Mouse (Mus musculus) intestine, embryonic 14.5 days (tissue): ENCODE measurements around the gene Zfp365. TPM values are rescaled to one million over a fixed set of nuclear protein-coding genes. Genes with fewer than 3 reads are reported as not detected.
A peak's percentile ranks its signal among the peaks of the same experiment; 100 is the strongest.

Source experiments
- ATAC-seq: fragments of 200-750 bp; cut with Nextera tagmentation; replicated peaks from 2 replicates; pipeline ENCODE4 v1.8.0; 2017; ENCODE audit warnings: low read depth, moderate number of reproducible peaks, moderate TSS enrichment, moderate library complexity; ENCODE audit not compliant: low FRiP score, low TSS enrichment
- DNase-seq: peaks from one replicate; pipeline ENCODE4 v3.0.0-alpha.2; 2018; ENCODE audit warnings: low spot score
- H3K27ac ChIP-seq: fragments of 300-500 bp; sonication (generic); 2 replicates; pipeline ENCODE4 v1.5.1; 2014; ENCODE audit warnings: low read depth, mild to moderate bottlenecking, control low read depth
- H3K27me3 ChIP-seq: fragments of 300-500 bp; sonication (generic); replicated peaks from 2 replicates; pipeline ENCODE4 v1.6.1; 2014; ENCODE audit warnings: low read length, control low read depth; ENCODE audit not compliant: control insufficient read depth, insufficient read depth
- H3K36me3 ChIP-seq: fragments of 300-500 bp; sonication (generic); 2 replicates; pipeline ENCODE4 v1.6.1; 2014; ENCODE audit warnings: low read length, control low read depth; ENCODE audit not compliant: control insufficient read depth, insufficient read depth
- H3K4me1 ChIP-seq: fragments of 300-500 bp; sonication (generic); replicated peaks from 2 replicates; pipeline ENCODE4 v1.6.1; 2014; ENCODE audit warnings: low read length, control low read depth, mixed read lengths; ENCODE audit not compliant: control insufficient read depth, insufficient read depth
- H3K4me2 ChIP-seq: fragments of 300-500 bp; sonication (generic); 2 replicates; pipeline ENCODE4 v1.6.1; 2014; ENCODE audit warnings: low read length
- H3K4me3 ChIP-seq: fragments of 300-500 bp; sonication (generic); 2 replicates; pipeline ENCODE4 v1.5.1; 2014; ENCODE audit warnings: low read depth, low read length, control low read depth, mixed read lengths
- H3K9ac ChIP-seq: fragments of 300-500 bp; sonication (generic); 2 replicates; pipeline ENCODE4 v1.6.1; 2014; ENCODE audit warnings: mild to moderate bottlenecking, low read length
- H3K9me3 ChIP-seq: fragments of 300-500 bp; sonication (generic); 2 replicates; pipeline ENCODE4 v1.6.1; 2016; ENCODE audit warnings: low read length, control low read depth; ENCODE audit not compliant: control insufficient read depth
- WGBS: fragments of 180-500 bp; shearing (Covaris S2); extraction: QIAGEN DNeasy Blood & Tissue Kit; methylation state at CpG from one replicate; pipeline ENCODE4 v1.1.7; 2014; 5-methylcytosine and 5-hydroxymethylcytosine counted together
- polyA plus RNA-seq: library from polyadenylated mRNA; unstranded; fragments of >200 nt; fragmentation: Nextera tagmentation; extraction: Ambion mirVana; gene quantifications from 2 replicates; pipeline ENCODE4 v1.2.1, GENCODE M21; 2014

Gene Zfp365
- polyA plus RNA-seq, 1 experiment from 2014 or later, result 1.5 TPM

DNA sequence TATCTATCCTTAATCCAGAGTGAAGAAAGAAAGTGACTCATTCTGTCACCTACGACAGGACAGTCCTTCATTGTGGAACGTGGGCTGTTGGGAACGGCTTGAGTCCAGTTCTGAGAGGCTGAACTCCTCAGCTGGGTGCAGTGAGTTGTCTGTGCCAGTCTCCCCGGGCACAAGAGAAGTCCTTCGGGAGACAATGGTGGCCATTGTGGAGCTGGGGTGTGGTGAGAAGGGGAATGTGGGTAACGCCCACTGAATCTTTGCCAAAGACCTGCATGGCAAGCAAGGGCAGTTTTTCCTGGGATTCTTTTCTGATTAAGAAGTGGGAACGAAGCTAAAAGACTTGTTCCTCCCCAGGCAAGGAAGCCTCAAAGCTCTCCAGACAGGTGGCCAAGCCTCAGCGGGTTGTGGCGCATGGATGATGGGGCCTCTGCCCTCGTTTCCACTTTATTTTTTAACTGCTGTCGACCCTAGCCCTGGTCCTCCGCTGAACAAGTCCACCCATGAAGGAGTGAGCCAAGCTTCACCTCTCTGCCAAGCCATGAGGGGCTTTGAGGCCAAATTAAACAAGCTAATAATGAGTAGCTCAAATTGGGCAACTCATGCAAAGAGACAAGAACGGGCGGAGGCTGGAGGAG is 66.3 kb downstream of the Zfp365 start:
- Histone ChIP-seq H3K4me1 (no peaks in the 10 kb centered on the region), H3K27ac (no peak overlapping the region), H3K36me3 (no peaks in the 10 kb centered on the region), H3K4me3 (no peak overlapping the region), H3K9ac (no peak overlapping the region), H3K9me3 (no peaks in the 10 kb centered on the region), H3K27me3 (no peaks in the 10 kb centered on the region), H3K4me2 (no peak overlapping the region)
- DNase-seq (peak; percentile 49), ATAC-seq (no peak)
- WGBS, result 83% methylated on average over 14 of the region's 14 CpGs

DNA sequence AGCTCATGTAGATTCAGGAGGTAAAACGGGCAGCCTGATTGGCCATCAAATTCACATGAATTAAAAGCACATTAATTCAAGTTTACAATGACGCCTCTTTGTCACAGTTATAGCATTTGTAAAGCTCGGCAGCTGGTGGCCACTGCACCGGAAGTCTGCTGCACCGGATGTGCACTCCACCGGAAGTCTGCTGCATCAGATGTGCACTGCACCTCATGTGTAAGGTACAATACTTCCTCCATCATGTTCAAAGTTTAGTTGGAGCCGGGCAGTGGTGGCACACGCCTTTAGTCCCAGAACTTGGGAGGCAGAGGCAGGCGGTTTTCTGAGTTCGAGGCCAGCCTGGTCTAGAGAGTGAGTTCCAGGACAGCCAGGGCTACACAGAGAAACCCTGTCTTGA is 70.9 kb downstream of the Zfp365 start:
- Histone ChIP-seq H3K9me3 (no peaks in the 10 kb centered on the region), H3K4me1 (no peaks in the 10 kb centered on the region), H3K4me2 (no peak overlapping the region), H3K27me3 (no peaks in the 10 kb centered on the region), H3K4me3 (no peak overlapping the region), H3K36me3 (no peaks in the 10 kb centered on the region), H3K9ac (no peak overlapping the region), H3K27ac (no peak overlapping the region)
- 85% methylated on average over 10 of the region's 10 CpGs for WGBS
- DNase-seq, result peak; percentile 46
- ATAC-seq, result no peak

- DNase-seq (peak; percentile 23), ATAC-seq (no peak)
- H3K9ac ChIP-seq, result no peak overlapping the region
- no peak overlapping the region for H3K4me3 ChIP-seq
- no peak overlapping the region for H3K27ac ChIP-seq
- no peaks in the 10 kb centered on the region for H3K36me3 ChIP-seq
- H3K9me3 ChIP-seq, result no peaks in the 10 kb centered on the region
- H3K4me2 ChIP-seq, result no peak overlapping the region
- no peaks in the 10 kb centered on the region for H3K4me1 ChIP-seq
- no peaks in the 10 kb centered on the region for H3K27me3 ChIP-seq
- WGBS, result 88% methylated on average over 4 of the region's 4 CpGs
These were observed 71.7 kb downstream of the Zfp365 start for GRCm38 (mm10) chr10:67840735-67841134.

DNA sequence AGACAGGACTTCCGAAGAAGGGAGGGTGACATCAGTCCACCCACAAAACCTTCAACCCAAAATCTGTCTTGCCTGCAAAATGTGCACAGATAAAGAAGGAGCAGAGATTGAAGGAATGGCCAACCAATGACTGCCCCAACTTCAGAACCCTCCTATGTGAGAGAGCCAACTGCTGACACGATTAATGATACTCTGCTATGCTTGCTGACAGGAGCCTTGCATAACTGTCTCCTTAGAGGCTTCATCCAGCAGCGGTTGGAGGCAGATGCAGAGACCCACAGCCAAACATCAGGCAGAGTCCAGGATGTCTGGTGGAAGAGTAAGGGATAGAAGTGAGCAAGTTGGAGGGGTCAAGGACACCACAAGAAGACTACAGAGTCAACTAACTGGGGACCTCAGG is 73.3 kb downstream of the Zfp365 start:
- Histone ChIP-seq H3K9me3 (no peaks in the 10 kb centered on the region), H3K4me2 (no peak overlapping the region), H3K9ac (no peak overlapping the region), H3K4me1 (no peaks in the 10 kb centered on the region), H3K27ac (no peak overlapping the region), H3K27me3 (no peaks in the 10 kb centered on the region), H3K36me3 (no peaks in the 10 kb centered on the region), H3K4me3 (no peak overlapping the region)
- WGBS, result 71% methylated on average over 3 of the region's 3 CpGs
- ATAC-seq (no peak), DNase-seq (no peak)

GRCm38 (mm10) chr10:67836426-67836825 is 76.0 kb downstream of the Zfp365 start:
- ATAC-seq (no peak), DNase-seq (no peak)
- WGBS, result 91% methylated on average over 17 of the region's 17 CpGs

More at GRCm38 (mm10) chr10:67836426-67836825, 76.0 kb downstream of the Zfp365 start:
- H3K9me3 ChIP-seq, result no peaks in the 10 kb centered on the region
- H3K27me3 ChIP-seq, result no peaks in the 10 kb centered on the region
- H3K4me3 ChIP-seq, result no peak overlapping the region
- H3K4me1 ChIP-seq, result no peaks in the 10 kb centered on the region
- H3K36me3 ChIP-seq, result no peaks in the 10 kb centered on the region
- no peak overlapping the region for H3K27ac ChIP-seq
- H3K4me2 ChIP-seq, result no peak overlapping the region
- no peak overlapping the region for H3K9ac ChIP-seq

Other genes with a start within 250 kb of the Zfp365 start
- gene Rtkn2, start 66.9 kb upstream of the Zfp365 start, polyA plus RNA-seq, result 6.6 and 8.7 TPM in 2 replicates